Mouse (Mus musculus) gastrocnemius, adult 18-20 months (tissue): Measurements from ENCODE around the gene Dok4. TPM values are rescaled to one million over a fixed set of nuclear protein-coding genes. Genes with fewer than 3 reads are reported as not detected.
"Not testable (repeated sequence)": the region's sequence is repeated elsewhere in the genome, so short reads cannot be mapped to it uniquely, and the experiment has no call there.

Source experiments
- DNase-seq: peaks from one replicate; pipeline ENCODE4 v3.0.0; 2021; ENCODE audit warnings: low spot score
- total RNA-seq, 2 experiments: library from RNA; stranded (reverse); gene quantifications; 2 replicates each; pipeline ENCODE4 v1.2.3; 2021

Dok4 gene
- total RNA-seq, 2 experiments from 2014 or later, result 3.3 to 7.2 TPM

DNA sequence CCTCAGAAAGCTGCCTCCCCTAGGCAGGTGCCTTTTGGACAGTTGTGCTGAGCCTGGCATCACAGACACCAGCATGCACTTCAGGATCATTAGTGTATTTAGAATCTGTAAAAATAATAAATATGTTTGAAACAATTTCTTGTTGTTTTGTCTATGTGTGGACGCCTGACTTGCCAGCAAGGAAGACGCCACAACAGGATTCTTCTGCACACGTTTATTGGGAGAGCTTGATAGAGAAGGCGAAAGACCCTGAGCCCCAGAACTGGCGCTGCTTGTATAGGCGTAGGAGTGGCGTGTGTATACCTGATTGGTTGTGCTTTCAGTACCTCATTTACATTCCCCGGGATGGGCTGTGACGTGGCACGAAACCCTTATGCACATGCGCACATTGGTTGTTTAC is 21.4 kb downstream of the Dok4 start:
- DNase-seq, result not testable (repeated sequence)

- peak; percentile 31 for DNase-seq
These were observed 26.1 kb downstream of the Dok4 start for GRCm38 (mm10) chr8:94850049-94850448.

DNA sequence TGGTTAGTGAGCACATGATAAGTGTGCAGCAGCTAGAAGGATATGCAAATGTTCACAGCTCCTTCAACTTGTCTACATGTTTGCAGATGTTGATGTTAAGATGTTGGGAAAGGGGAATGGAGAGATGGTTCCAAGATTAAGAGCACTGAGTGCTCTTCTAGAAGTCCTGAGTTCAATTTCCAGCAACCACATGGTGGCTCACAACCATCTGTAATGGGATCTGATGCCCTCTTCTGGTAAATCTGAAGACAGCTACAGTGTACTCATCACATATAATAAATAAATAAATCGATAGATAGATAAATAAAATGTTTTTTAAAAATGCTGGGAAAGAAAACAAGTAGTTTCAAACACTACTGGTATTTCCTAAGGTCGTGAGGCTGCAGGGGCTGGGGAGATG is 34.9 kb downstream of the Dok4 start:
- DNase-seq, result no peak

- DNase-seq, result peak; percentile 88
These were observed 37.5 kb downstream of the Dok4 start for GRCm38 (mm10) chr8:94838600-94838999.

- peak; percentile 95 for DNase-seq
These were observed 38.2 kb downstream of the Dok4 start, which contains the start of the genes Coq9 and Ciapin1 for GRCm38 (mm10) chr8:94837662-94838574. Coq9 (plus strand) TSS chr8:94838321. Ciapin1 (minus strand) TSS chr8:94838358.

GRCm38 (mm10) chr8:94836456-94837240 is 39.5 kb downstream of the Dok4 start:
- DNase-seq, result no peak

GRCm38 (mm10) chr8:94835751-94836150 is 40.4 kb downstream of the Dok4 start:
- not testable (repeated sequence) for DNase-seq

DNA sequence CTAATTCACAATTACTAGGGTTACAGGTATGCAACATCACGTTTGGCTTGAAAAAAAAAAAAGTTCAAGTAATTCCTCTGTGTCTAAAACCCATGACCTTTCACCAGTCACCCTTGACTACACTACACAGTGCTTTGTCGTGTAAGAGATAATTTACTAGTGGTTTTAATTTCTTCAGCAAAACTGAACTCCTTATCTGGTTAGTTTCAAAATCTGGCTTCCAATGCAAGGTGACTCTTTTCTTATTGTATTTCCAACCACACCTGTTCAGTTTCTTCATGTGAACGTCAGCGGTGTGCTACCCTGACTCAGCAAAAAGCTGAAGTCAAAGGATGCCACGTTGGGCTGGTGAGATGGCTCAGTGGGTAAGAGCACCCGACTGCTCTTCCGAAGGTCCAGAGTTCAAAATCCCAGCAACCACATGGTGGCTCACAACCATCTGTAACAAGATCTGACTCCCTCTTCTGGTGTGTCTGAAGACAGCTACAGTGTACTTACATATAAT is 42.2 kb downstream of the Dok4 start:
- not testable (repeated sequence) for DNase-seq

GRCm38 (mm10) chr8:94828284-94828683 is 47.8 kb downstream of the Dok4 start:
- DNase-seq, result no peak

GRCm38 (mm10) chr8:94826210-94826609 is 49.9 kb downstream of the Dok4 start:
- no peak for DNase-seq

DNA sequence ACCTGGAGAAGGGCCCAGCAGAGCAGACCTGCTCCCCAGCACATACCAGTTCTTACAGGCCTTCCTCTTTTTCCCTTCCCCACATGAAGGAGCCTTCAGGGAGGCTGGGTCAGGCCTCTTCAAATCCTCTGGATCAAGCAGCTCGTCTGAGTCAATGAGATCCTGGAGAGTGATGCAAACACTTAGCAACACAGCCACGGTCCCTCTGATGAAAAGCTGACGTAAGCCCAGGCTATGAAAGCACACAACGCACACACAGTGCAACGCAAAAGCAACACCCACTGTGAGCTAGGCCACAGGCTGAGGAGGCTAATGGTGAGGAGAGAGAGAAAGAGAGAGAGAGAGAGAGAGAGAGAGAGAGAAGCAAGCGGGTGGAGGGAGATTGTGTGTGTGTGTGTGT is 51.0 kb downstream of the Dok4 start:
- no peak for DNase-seq

DNA sequence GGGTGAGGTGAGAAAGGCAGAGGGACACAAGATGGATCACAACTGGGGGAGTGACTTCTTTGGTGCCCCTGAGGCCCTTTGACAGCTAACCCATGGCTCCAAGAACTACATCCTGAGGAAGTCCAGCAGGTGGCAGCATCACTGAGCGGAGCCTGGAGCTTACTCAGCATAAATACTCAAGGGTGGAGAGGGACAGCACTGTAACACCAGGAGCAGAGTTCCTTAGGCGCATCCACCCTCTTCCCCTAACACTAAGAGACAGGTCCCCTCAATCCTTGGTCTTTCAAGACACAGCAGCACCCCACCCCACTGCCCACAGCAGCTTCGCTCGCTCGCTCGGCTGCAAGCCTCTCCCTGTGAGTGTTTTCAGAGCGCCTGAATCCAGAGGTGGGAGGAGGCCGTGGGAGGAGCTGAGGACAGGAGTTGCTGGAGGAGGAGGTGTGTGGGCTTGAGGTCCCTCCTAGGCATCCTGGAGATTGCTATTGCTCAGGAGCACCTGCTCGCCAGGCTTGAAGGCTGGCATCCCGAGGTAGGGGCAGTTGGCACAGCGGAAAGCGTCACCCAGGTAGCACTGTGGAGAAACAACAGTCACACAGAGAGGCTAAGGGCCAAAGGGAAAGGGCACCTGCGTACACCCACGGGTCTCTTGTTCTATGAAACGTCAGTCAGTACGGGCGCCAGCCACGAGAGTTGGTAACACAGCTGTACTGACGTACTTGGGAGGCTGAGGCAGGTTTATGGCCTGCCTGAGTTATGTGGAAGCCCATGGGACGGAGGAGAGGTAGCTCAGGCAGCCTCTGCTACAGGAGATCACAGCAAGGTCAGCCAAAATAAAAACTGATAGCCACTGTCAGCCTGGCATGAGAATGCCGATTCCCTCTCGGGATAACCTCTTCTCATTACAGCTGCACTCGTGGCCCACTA is 53.2 kb downstream of the Dok4 start:
- DNase-seq, result peak; percentile 68

- no peak for DNase-seq
These were observed 54.7 kb downstream of the Dok4 start for GRCm38 (mm10) chr8:94821381-94821780.

DNA sequence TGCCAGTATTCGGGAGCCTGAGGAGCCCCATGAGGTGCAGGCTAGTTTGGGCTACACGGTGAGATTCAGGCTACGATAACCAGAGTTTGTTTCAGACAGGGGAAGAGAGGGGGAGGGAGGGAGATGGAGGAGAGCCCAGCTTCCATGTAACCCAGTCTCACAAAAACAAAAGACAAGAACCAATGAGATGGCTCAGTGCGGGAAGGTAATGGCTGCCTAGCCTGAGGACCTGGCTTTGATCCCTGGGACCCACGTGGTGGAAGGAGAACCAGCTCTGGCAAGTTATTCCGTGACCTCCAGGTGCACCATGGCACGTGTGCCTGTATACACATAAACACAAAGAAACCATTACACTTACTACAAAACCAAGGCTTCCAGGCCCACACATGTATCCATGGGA is 55.6 kb downstream of the Dok4 start:
- no peak for DNase-seq

DNA sequence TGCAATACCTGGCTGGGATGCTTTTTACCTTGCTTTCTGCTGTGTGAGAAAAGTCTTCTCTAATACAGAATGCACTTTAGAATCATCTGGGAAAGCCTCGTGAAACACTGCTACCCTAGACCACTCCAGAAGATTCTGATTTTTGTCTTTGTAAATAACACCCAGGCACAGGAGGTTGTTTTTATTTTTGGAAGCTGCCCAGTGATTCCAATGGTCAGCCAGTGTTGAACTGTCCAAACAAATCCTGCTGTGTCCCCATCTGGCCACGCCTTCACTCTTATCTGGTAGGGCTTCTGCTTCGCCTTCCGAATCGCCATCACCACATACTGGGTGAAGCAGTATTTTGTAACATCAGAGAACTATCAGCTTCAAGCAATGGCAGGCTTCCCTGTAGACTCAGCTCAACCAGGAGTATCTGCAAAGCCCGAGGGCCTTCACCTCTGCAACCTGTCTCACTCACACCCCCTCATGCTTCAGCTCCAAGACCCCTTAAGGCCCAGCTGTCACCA is 56.4 kb downstream of the Dok4 start:
- DNase-seq, result no peak

DNA sequence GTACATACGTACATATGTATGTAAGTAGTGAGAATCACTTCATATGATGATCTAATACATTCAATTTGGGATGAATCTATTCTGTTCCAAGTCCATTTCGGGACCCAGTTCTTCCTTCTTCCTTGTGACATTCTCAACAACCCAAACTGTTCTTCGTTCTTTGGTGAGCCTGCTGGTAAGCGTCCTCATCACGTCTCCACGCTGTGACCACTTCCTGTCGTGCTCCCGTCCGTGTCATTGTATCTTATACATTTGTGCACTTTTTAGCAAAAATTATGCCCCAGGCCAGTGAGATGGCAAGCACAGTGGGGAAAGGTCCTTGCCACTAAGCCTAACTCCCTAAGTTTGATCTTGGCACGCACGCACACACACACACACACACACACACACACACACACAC is 58.2 kb downstream of the Dok4 start:
- DNase-seq, result no peak

DNA sequence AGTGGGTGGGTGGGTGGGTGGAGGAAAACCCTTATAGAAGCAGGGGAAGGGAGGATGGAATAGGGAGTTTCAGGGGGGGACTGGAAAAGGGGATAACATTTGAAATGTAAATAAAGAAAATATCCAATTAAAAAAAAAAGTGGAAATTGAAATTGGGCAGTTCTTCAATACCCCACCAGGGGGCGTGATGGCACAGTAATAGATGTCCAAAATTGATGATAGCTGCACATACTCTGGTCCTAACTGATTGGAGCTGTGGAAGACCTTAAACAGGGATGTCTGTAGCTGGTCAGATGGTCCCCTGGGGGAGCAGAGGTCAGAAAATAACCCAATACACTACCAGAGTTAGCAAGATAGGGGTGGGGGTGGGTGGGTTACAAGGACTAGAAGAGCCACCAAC is 61.6 kb downstream of the Dok4 start:
- no peak for DNase-seq
